Mouse (Mus musculus): ENCODE data around the gene Zfpm1.

DNA sequence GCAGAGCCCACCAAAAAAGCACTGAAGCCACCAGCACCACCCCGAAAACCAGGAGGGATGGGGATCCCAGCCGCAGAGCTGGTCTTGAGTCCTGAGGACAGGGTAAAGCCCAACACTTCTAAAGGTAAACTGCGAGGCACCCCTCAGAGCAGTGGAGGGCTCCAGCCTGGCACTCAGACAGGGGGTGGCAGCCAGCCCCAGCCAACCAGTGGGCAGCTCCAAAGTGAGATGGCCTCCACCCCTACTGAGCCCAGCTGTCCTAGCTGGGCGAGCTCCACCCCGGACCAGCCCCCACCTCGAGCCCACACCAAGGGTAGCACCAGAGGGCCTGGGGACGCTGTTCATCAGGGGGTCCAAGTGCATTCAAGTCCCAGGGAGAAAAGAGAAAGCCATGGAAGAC, 11.4 kb upstream of the Zfpm1 start:
- TF ChIP-seq POLR2A (IDR thresholded peaks at IDR 0.05; ENCODE audit: borderline replicate concordance, low read depth, low read length): no peak
- no peak for TF ChIP-seq CTCF (IDR thresholded peaks at IDR 0.05; ENCODE audit: low read depth, low read length)

All from bone marrow macrophage, adult 2 months (primary cell).